Mouse (Mus musculus) kidney, adult 18-20 months (tissue): ENCODE results near the gene Gabrg3.

ENCODE experiments used
- DNase-seq: peaks from one replicate; pipeline ENCODE4 v3.0.0; 2021

Gene Gabrg3

GRCm38 (mm10) chr7:57050906-57051635 lies 335.9 kb downstream of the Gabrg3 start:
- no peak for DNase-seq

- DNase-seq = no peak
Measured at GRCm38 (mm10) chr7:57037861-57038421, 349.0 kb downstream of the Gabrg3 start.

- no peak for DNase-seq
Measured at GRCm38 (mm10) chr7:57000585-57001261, 386.3 kb downstream of the Gabrg3 start.

GRCm38 (mm10) chr7:56997713-56998624 lies 389.0 kb downstream of the Gabrg3 start:
- no peak for DNase-seq

- DNase-seq = no peak
Measured at GRCm38 (mm10) chr7:56946398-56946797, 440.6 kb downstream of the Gabrg3 start.

- no peak for DNase-seq
Measured at GRCm38 (mm10) chr7:56941606-56942005, 445.4 kb downstream of the Gabrg3 start.

- DNase-seq = no peak
Measured at GRCm38 (mm10) chr7:56938020-56938419, 449.0 kb downstream of the Gabrg3 start.

GRCm38 (mm10) chr7:56919499-56919898 lies 467.5 kb downstream of the Gabrg3 start:
- DNase-seq = no peak

GRCm38 (mm10) chr7:56914862-56915261 lies 472.1 kb downstream of the Gabrg3 start:
- DNase-seq = no peak

GRCm38 (mm10) chr7:56899762-56900161 lies 487.2 kb downstream of the Gabrg3 start:
- DNase-seq = no peak

- no peak for DNase-seq
Measured at GRCm38 (mm10) chr7:56867314-56868075, 519.5 kb downstream of the Gabrg3 start.

- DNase-seq = no peak
Measured at GRCm38 (mm10) chr7:56843565-56843964, 543.4 kb downstream of the Gabrg3 start.

GRCm38 (mm10) chr7:56825446-56825845 lies 561.5 kb downstream of the Gabrg3 start:
- no peak for DNase-seq

GRCm38 (mm10) chr7:56801841-56802240 lies 585.1 kb downstream of the Gabrg3 start:
- DNase-seq = no peak

- DNase-seq = no peak
Measured at GRCm38 (mm10) chr7:56779122-56779521, 607.9 kb downstream of the Gabrg3 start.

- no peak for DNase-seq
Measured at GRCm38 (mm10) chr7:56768216-56768615, 618.8 kb downstream of the Gabrg3 start.

- no peak for DNase-seq
Measured at GRCm38 (mm10) chr7:56767796-56768195, 619.2 kb downstream of the Gabrg3 start.

GRCm38 (mm10) chr7:56765612-56766445 lies 621.2 kb downstream of the Gabrg3 start:
- no peak for DNase-seq

GRCm38 (mm10) chr7:56729225-56729624 lies 657.8 kb downstream of the Gabrg3 start:
- no peak for DNase-seq
